Mouse (Mus musculus) stomach, postnatal 0 days (tissue): ENCODE results near the gene Rnf43.

Experiments used
- CTCF ChIP-seq: IDR thresholded peaks from 2 replicates; pipeline ENCODE4 v1.5.1; 2016; ENCODE audit warnings: antibody characterized with exemption, low read depth, mild to moderate bottlenecking, moderate library complexity
- EP300 ChIP-seq: optimal IDR thresholded peaks from 2 replicates; pipeline ENCODE3; 2016; ENCODE audit warnings: antibody characterized with exemption

GRCm38 (mm10) chr11:87642865-87643264 lies 19.7 kb upstream of the Rnf43 start:
- TF ChIP-seq CTCF (no peak), EP300 (no peak)
